Mouse (Mus musculus) hindbrain, embryonic 13.5 days (tissue): ENCODE measurements around the gene Sqor. TPM values are rescaled to one million over a fixed set of nuclear protein-coding genes. Genes with fewer than 3 reads are reported as not detected.

Source experiments
- ATAC-seq: fragments of 200-750 bp; cut with Nextera tagmentation; 2 replicates; pipeline ENCODE4 v1.8.0; 2017; ENCODE audit warnings: moderate TSS enrichment; ENCODE audit not compliant: low FRiP score
- H3K27ac ChIP-seq: fragments of 300-500 bp; sonication (generic); 2 replicates; pipeline ENCODE4 v1.5.1; 2015; ENCODE audit warnings: inconsistent platforms, mild to moderate bottlenecking, moderate library complexity
- H3K27me3 ChIP-seq: fragments of 300-500 bp; sonication (generic); 2 replicates; pipeline ENCODE4 v1.6.1; 2015; ENCODE audit warnings: mild to moderate bottlenecking, inconsistent platforms
- H3K36me3 ChIP-seq: fragments of 300-500 bp; sonication (generic); 2 replicates; pipeline ENCODE4 v1.6.1; 2015; ENCODE audit warnings: mild to moderate bottlenecking, inconsistent platforms
- H3K4me1 ChIP-seq: fragments of 300-500 bp; sonication (generic); replicated peaks from 2 replicates; pipeline ENCODE4 v1.6.1; 2015; ENCODE audit warnings: inconsistent platforms
- H3K4me2 ChIP-seq: fragments of 300-500 bp; sonication (generic); 2 replicates; pipeline ENCODE4 v1.6.1; 2015; ENCODE audit warnings: inconsistent platforms, mild to moderate bottlenecking, moderate library complexity
- H3K4me3 ChIP-seq: fragments of 300-500 bp; sonication (generic); 2 replicates; pipeline ENCODE4 v1.5.1; 2015; ENCODE audit warnings: mild to moderate bottlenecking, inconsistent platforms
- H3K9ac ChIP-seq: fragments of 300-500 bp; sonication (generic); 2 replicates; pipeline ENCODE4 v1.6.1; 2015; ENCODE audit warnings: mild to moderate bottlenecking, inconsistent platforms
- H3K9me3 ChIP-seq: fragments of 300-500 bp; sonication (generic); 2 replicates; pipeline ENCODE4 v1.6.1; 2016; ENCODE audit warnings: inconsistent platforms
- WGBS: fragments of 180-500 bp; shearing (Covaris S2); methylation state at CpG from one replicate; pipeline ENCODE4 v1.1.7; 2015; 5-methylcytosine and 5-hydroxymethylcytosine counted together
- polyA plus RNA-seq: library from polyadenylated mRNA; unstranded; fragments of >200 nt; fragmentation: Nextera tagmentation; extraction: Ambion mirVana; gene quantifications from 2 replicates; pipeline ENCODE4 v1.2.1, GENCODE M21; 2015

Gene Sqor
- polyA plus RNA-seq, 1 experiment from 2014 or later = 2.7 TPM

- Histone ChIP-seq H3K4me3 (no peak overlapping the region), H3K9ac (no peak overlapping the region), H3K27me3 (peaks cover 41% of the 10 kb centered on the region), H3K4me1 (peaks cover 9% of the 10 kb centered on the region), H3K27ac (no peak overlapping the region), H3K36me3 (no peaks in the 10 kb centered on the region), H3K4me2 (no peak overlapping the region), H3K9me3 (no peaks in the 10 kb centered on the region)
- no peak for ATAC-seq
- 82% methylated on average over 3 of the region's 3 CpGs for WGBS
Measured at GRCm38 (mm10) chr2:122762991-122763390, 2.0 kb upstream of the Sqor start.

- no peak for ATAC-seq
- H3K4me2 ChIP-seq = peak overlapping the region; percentile 80; the same call in 1 of the 2 replicates
Measured at GRCm38 (mm10) chr2:122764526-122764925, 511 bp upstream of the Sqor start.

GRCm38 (mm10) chr2:122765794-122766145, 733 bp downstream of the Sqor start:
- ATAC-seq = no peak
- 40% methylated on average over 3 of the region's 3 CpGs for WGBS
- H3K27ac ChIP-seq = no peak overlapping the region
- no peaks in the 10 kb centered on the region for H3K36me3 ChIP-seq
- peak overlapping the region; percentile 80 for H3K4me2 ChIP-seq
- H3K4me3 ChIP-seq = peak overlapping the region; percentile 43
- no peak overlapping the region for H3K9ac ChIP-seq
- H3K9me3 ChIP-seq = no peaks in the 10 kb centered on the region
- peaks cover 9% of the 10 kb centered on the region for H3K4me1 ChIP-seq
- peaks cover 41% of the 10 kb centered on the region for H3K27me3 ChIP-seq

More at GRCm38 (mm10) chr2:122764526-122764925, 511 bp upstream of the Sqor start:
- no peak overlapping the region for H3K4me3 ChIP-seq
- no peak overlapping the region for H3K9ac ChIP-seq
- H3K4me1 ChIP-seq = peaks cover 9% of the 10 kb centered on the region
- no peaks in the 10 kb centered on the region for H3K9me3 ChIP-seq
- H3K27me3 ChIP-seq = peaks cover 41% of the 10 kb centered on the region
- 52% methylated on average over 6 of the region's 6 CpGs for WGBS
- H3K27ac ChIP-seq = no peak overlapping the region
- H3K36me3 ChIP-seq = no peaks in the 10 kb centered on the region

GRCm38 (mm10) chr2:122771002-122771401, 6.0 kb downstream of the Sqor start:
- H3K4me2 ChIP-seq = no peak overlapping the region
- H3K9ac ChIP-seq = no peak overlapping the region
- H3K27me3 ChIP-seq = peaks cover 14% of the 10 kb centered on the region; the same call in 1 of the 2 replicates
- 88% methylated on average over 2 of the region's 2 CpGs for WGBS
- no peak overlapping the region for H3K4me3 ChIP-seq
- no peak for ATAC-seq
- H3K9me3 ChIP-seq = no peaks in the 10 kb centered on the region
- H3K27ac ChIP-seq = no peak overlapping the region
- H3K4me1 ChIP-seq = no peaks in the 10 kb centered on the region
- no peaks in the 10 kb centered on the region for H3K36me3 ChIP-seq

- Histone ChIP-seq H3K9ac (no peak overlapping the region), H3K4me2 (no peak overlapping the region), H3K36me3 (no peaks in the 10 kb centered on the region), H3K9me3 (no peaks in the 10 kb centered on the region), H3K27ac (no peak overlapping the region), H3K4me1 (no peaks in the 10 kb centered on the region), H3K4me3 (no peak overlapping the region), H3K27me3 (no peaks in the 10 kb centered on the region)
- WGBS = 97% methylated on average over 1 of the region's 1 CpGs
- no peak for ATAC-seq
Measured at GRCm38 (mm10) chr2:122772899-122773298, 7.9 kb downstream of the Sqor start.

GRCm38 (mm10) chr2:122775491-122775890, 10.5 kb downstream of the Sqor start:
- Histone ChIP-seq H3K27me3 (no peaks in the 10 kb centered on the region), H3K9me3 (no peaks in the 10 kb centered on the region), H3K27ac (no peak overlapping the region), H3K4me3 (no peak overlapping the region), H3K9ac (no peak overlapping the region), H3K4me1 (no peaks in the 10 kb centered on the region), H3K36me3 (no peaks in the 10 kb centered on the region), H3K4me2 (no peak overlapping the region)
- WGBS = 95% methylated on average over 1 of the region's 1 CpGs
- ATAC-seq = no peak

GRCm38 (mm10) chr2:122776823-122777222, 11.8 kb downstream of the Sqor start:
- Histone ChIP-seq H3K9ac (no peak overlapping the region), H3K27me3 (no peaks in the 10 kb centered on the region), H3K4me3 (no peak overlapping the region), H3K9me3 (no peaks in the 10 kb centered on the region), H3K27ac (no peak overlapping the region), H3K4me1 (no peaks in the 10 kb centered on the region), H3K36me3 (no peaks in the 10 kb centered on the region), H3K4me2 (no peak overlapping the region)
- 79% methylated on average over 2 of the region's 2 CpGs for WGBS
- no peak for ATAC-seq

- Histone ChIP-seq H3K4me3 (no peak overlapping the region), H3K36me3 (no peaks in the 10 kb centered on the region), H3K9me3 (no peaks in the 10 kb centered on the region), H3K4me2 (no peak overlapping the region), H3K9ac (no peak overlapping the region), H3K27ac (no peak overlapping the region), H3K27me3 (no peaks in the 10 kb centered on the region), H3K4me1 (no peaks in the 10 kb centered on the region)
- no peak for ATAC-seq
- WGBS = 69% methylated on average over 5 of the region's 5 CpGs
Measured at GRCm38 (mm10) chr2:122779967-122780366, 14.9 kb downstream of the Sqor start.

GRCm38 (mm10) chr2:122780447-122780846, 15.4 kb downstream of the Sqor start:
- no peak overlapping the region for H3K4me3 ChIP-seq
- H3K4me1 ChIP-seq = no peaks in the 10 kb centered on the region
- no peaks in the 10 kb centered on the region for H3K36me3 ChIP-seq
- H3K9ac ChIP-seq = no peak overlapping the region
- no peak for ATAC-seq
- H3K4me2 ChIP-seq = no peak overlapping the region
- WGBS = 86% methylated on average over 3 of the region's 3 CpGs
- no peaks in the 10 kb centered on the region for H3K9me3 ChIP-seq
- no peak overlapping the region for H3K27ac ChIP-seq
- H3K27me3 ChIP-seq = no peaks in the 10 kb centered on the region

- H3K27ac ChIP-seq = no peak overlapping the region
- H3K4me2 ChIP-seq = no peak overlapping the region
- no peaks in the 10 kb centered on the region for H3K27me3 ChIP-seq
- 81% methylated on average over 8 of the region's 8 CpGs for WGBS
- H3K36me3 ChIP-seq = no peaks in the 10 kb centered on the region
- H3K4me3 ChIP-seq = no peak overlapping the region
- H3K4me1 ChIP-seq = no peaks in the 10 kb centered on the region
- no peaks in the 10 kb centered on the region for H3K9me3 ChIP-seq
- no peak for ATAC-seq
- H3K9ac ChIP-seq = no peak overlapping the region
Measured at GRCm38 (mm10) chr2:122781590-122782356, 16.7 kb downstream of the Sqor start.

GRCm38 (mm10) chr2:122783730-122784129, 18.7 kb downstream of the Sqor start:
- H3K4me2 ChIP-seq = no peak overlapping the region
- H3K36me3 ChIP-seq = no peaks in the 10 kb centered on the region
- ATAC-seq = no peak
- H3K4me1 ChIP-seq = no peaks in the 10 kb centered on the region
- no peak overlapping the region for H3K27ac ChIP-seq
- no peaks in the 10 kb centered on the region for H3K9me3 ChIP-seq
- no peak overlapping the region for H3K9ac ChIP-seq
- no peak overlapping the region for H3K4me3 ChIP-seq
- 96% methylated on average over 2 of the region's 2 CpGs for WGBS
- no peaks in the 10 kb centered on the region for H3K27me3 ChIP-seq

- no peaks in the 10 kb centered on the region for H3K9me3 ChIP-seq
- no peak overlapping the region for H3K4me3 ChIP-seq
Measured at GRCm38 (mm10) chr2:122784701-122785100, 19.7 kb downstream of the Sqor start.

GRCm38 (mm10) chr2:122786167-122786566, 21.1 kb downstream of the Sqor start:
- 79% methylated on average over 2 of the region's 2 CpGs for WGBS
- no peaks in the 10 kb centered on the region for H3K9me3 ChIP-seq
- ATAC-seq = no peak

More at GRCm38 (mm10) chr2:122784701-122785100, 19.7 kb downstream of the Sqor start:
- 89% methylated on average over 3 of the region's 3 CpGs for whole genome bisulfite sequencing
- Histone ChIP-seq H3K9ac (no peak overlapping the region), H3K27ac (no peak overlapping the region), H3K4me1 (no peaks in the 10 kb centered on the region), H3K4me2 (no peak overlapping the region), H3K27me3 (no peaks in the 10 kb centered on the region), H3K36me3 (no peaks in the 10 kb centered on the region)
- no peak for ATAC-seq

More at GRCm38 (mm10) chr2:122786167-122786566, 21.1 kb downstream of the Sqor start:
- H3K27ac ChIP-seq = no peak overlapping the region
- no peak overlapping the region for H3K9ac ChIP-seq
- no peak overlapping the region for H3K4me2 ChIP-seq
- no peaks in the 10 kb centered on the region for H3K36me3 ChIP-seq
- H3K4me1 ChIP-seq = no peaks in the 10 kb centered on the region
- no peak overlapping the region for H3K4me3 ChIP-seq
- H3K27me3 ChIP-seq = no peaks in the 10 kb centered on the region
